Mouse (Mus musculus) ES-E14 (cell line): Measurements from ENCODE around the gene Treml4.

Experiments used
- MAFK ChIP-seq: IDR thresholded peaks from 2 replicates; pipeline ENCODE4 v1.6.1; 2014; ENCODE audit warnings: mild to moderate bottlenecking, low read depth, low read length, inconsistent platforms; ENCODE audit not compliant: insufficient read depth
- ZC3H11A ChIP-seq: IDR thresholded peaks from 2 replicates; pipeline ENCODE4 v1.6.1; 2012; ENCODE audit warnings: low read depth, mild to moderate bottlenecking, inconsistent platforms, low read length, borderline replicate concordance

DNA sequence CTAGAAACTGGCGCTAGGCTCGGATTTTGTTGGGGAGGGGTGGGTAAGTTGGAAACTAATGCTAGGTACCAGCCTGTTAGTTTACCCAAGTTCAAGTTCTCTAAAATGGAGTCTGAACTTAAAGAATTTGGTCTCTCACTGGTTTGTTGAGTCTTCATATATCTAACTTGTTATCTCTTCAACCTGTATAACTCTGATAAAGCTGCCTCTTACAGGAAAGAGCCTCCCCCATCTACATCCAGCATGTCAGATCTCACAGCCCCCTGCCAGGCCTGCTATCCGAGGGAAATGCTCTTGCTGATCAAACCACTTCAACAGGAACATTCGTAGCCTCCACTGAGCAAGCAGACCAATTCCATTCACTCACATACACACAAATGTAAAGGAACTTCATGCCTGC lies 14.9 kb downstream of the Treml4 start:
- TF ChIP-seq MAFK (no peak), ZC3H11A (no peak)
